Mouse (Mus musculus) forelimb bud, embryonic 11.5 days (tissue): ENCODE measurements around the gene Vmn2r1.

Source experiments
- DNase-seq: peaks from one replicate; pipeline ENCODE4 v3.0.0-alpha.2; 2012; ENCODE audit warnings: low read depth, low spot score

Gene Vmn2r1

DNA sequence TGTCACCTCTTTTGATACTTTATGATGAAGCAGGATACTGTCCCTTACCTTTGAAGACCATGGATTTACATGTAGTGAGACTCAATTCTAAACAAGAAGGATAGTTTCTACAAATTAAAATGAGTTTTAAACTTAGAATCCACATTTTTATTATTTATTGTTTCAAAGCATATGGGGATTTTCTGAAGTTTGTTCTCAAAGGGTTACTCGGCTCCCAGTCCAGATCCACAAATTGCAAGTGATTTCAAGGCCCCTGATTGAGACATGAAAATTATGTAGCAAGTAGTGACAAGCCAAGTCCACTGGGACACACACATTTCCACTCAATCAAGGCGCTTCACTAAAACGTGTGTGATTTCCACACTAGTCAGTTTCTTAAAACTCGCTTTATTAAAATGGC, at the start of gene Vmn2r1:
TSS of gene Vmn2r1 (plus strand) at position 301 of the 400 bp plus-strand sequence.
- no peak for DNase-seq

DNA sequence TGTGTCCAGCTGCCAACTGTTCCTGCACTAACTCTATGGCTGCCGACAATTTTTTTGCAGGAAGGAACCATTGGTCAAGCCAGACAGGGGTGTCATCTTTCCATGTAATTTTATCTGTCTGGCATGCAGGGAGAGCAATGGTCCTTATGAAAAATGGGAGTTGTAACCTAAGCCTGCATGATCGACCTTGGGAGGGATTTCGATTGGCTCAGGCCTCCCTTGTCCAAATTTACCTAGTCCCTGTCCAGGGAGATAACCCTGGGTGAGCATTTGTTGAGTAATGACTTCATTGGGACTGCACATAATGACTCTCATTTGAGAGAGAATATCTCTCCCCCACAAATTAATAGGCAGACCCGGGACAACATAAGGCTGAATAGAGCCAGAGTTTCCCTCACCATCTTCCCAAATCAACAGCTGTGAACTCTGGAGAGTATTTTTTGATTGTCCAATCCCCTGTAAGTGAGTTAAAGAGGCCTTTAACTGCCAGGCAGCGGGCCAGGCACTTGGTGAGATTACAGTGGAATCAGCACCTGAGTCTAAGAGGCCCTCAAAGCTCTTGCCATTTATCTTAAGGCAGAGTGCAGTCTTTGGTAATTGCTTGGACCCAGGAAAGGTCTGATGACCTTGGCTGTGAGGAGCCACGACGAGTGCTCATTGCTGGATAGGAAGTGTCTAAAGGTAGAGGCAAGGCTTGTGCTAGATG, 43.1 kb upstream of the Vmn2r1 start:
- DNase-seq, result no peak

GRCm38 (mm10) chr3:64039818-64040784, 41.2 kb upstream of the Vmn2r1 start:
- DNase-seq, result peak; percentile 84

GRCm38 (mm10) chr3:64112707-64113106, 31.4 kb downstream of the Vmn2r1 start:
- DNase-seq, result no peak

DNA sequence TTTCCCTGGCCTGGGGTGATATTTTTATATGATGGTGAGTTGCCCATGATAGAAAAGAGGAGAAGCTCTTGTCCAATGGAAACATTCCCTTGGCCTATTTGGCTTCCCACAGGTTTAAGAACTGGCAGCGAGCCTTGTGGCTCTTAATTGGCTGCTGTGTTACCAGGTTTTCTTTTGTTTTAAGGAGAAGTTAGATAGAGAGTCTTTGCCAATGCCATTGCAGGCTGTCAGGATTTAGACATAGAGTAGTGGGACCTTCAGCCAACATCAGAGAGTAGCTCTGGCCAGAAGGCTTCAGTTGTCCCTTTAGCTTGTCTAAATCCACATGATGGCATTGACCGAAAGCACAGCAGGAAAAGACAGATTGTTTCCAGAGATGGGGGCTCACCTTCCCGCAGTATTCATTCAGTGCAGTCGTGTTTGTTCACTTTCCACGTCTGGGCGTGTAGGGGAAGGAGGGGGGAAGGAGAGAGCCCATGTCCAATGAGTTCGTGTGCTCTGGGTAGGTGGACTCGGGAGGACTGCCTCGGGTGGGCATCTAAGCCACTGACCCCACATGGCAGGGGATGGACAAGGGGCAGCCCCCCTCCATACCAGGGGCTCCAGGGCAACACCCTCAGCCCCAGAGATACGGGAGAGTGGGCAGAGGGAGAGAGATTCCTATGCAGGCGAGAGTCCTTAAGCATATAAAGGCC, 32.2 kb downstream of the Vmn2r1 start:
- no peak for DNase-seq

DNA sequence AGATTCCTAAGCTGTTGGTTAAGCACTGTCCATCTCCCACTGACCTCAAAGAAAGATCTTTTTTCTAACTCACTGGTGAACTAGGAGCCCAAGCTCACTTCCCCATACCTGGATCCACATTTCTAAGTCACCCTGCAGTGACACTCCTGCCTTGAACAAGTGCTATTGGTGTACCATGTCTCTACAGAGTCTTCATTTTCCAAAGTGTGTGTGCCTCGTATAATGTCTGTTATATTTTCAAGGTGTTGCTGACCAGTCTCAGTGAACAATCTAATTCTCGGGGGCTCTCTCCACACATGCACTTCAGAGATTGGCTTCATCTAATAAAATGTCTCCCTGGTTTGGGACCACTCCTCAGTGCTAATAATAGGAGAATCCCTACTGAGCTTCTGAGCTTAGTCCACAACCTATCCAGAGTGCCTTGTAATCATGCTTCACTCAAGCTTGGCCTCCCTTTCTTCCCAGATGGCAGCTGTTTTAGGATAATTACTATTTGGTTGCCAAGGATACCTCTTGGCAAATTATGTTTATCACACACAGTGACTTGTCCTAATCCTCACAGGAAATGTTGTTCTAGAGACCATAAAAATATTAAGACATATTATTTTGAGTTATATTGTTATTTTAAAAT, 60.6 kb downstream of the Vmn2r1 start, which contains the start of gene Vmn2r2:
TSS of gene Vmn2r2 (minus strand) at position 51 of the 631 bp plus-strand sequence.
- DNase-seq, result no peak
